Mouse (Mus musculus) kidney, postnatal 10 days (tissue): ENCODE data around the gene Gm11444.

Experiments
- DNase-seq: peaks from one replicate; pipeline ENCODE4 v3.0.0; 2021; ENCODE audit warnings: mixed read lengths

Gm11444 gene

DNA sequence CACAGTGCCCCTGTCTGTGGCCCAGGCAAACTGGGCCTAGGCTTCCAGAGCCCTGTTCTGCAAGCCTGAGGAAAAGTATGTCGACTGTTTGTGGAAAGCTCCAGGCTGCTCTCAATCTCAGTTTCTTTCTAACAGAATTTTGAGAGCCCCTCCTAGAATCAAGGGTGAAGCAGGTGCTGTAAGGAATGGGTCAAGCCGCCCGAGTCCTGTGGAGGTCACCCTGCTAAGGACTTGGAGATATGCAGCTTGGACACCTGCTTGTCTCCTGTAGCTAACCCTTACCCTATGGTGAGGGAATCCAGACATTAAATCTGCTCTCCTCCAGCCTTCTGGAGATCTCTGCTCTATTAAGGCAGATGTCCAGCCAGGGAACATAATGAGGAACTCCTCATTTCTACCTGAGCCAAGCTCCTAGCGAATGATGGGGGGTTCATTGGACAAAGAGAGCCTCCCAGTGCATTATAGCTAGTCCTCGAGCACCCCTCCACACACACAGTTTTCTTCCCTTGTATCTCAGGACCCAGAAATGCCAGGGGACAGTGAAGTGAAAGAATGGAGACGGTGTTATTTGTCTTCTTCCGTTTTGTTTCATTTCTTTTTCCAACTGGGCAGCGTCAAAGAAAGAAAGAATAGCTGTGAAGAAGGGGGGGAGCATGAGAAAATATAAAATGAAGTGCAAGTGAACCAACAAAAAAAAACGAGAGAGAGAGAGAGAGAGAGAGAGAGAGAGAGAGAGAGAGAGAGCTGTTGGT, 15.0 kb downstream of the Gm11444 start:
- DNase-seq, result peak; percentile 26

DNA sequence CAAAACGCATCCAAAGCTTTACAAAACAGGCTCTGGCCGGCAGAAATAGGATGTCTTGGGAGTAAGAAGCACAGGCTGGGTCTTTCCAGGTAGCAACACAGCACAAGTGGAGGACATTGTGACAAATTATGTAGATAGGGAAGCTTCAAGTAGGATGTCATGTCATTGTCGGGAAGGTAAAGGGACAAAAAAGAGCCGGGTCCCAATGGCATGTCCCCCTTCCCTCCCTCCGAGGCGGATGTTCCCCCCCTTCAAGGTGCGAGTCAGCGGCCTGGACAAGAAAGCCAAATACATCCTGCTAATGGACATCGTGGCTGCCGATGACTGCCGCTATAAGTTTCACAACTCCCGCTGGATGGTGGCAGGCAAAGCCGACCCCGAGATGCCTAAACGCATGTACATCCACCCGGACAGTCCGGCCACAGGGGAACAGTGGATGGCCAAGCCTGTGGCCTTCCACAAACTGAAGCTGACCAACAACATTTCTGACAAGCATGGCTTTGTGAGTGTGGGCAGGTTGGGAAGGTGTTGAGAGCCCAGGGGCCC, 15.7 kb downstream of the Gm11444 start:
- DNase-seq, result peak; percentile 49

DNA sequence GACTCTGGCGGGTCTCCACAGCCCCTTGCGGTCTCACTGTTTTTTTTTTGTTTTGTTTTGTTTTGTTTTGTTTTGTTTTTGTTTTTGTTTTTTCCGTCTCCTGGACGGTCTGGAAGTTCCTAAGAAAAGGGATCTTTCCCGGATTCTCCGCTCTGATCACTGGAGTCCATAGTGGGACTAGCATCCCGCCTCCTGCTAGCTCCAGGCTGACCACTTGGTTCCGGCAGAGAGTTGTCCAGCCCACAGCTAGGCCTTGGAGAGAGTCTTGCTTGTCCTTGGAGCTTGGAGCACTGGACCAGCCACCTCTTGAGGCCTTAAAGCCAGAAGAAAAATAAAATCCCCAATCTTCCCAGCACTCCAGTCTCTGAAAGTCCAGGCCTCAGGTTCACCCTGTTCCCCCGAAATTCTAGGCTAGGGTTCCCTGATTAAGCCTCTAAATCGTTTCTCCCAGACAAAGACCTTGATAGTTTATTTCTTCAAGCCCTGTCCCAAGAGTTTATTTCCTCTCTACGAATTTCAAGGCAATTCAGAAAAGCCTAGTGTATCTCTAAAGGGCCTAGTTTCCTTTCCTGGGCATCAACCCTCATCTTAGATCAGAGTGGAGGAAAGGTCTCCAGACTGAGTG, 16.3 kb downstream of the Gm11444 start:
- DNase-seq, result peak; percentile 60

DNA sequence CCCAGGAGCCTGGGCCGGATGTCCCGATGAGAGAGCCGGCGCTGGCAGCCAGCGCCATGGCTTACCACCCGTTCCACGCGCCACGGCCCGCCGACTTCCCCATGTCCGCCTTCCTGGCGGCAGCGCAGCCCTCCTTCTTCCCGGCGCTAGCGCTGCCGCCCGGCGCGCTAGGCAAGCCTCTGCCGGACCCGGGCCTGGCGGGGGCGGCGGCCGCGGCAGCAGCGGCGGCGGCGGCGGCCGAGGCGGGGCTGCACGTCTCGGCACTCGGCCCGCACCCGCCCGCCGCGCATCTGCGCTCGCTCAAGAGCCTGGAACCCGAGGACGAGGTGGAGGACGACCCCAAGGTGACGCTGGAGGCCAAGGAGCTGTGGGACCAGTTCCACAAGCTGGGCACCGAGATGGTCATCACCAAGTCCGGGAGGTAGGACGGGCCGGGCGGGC, 17.0 kb downstream of the Gm11444 start:
- peak; percentile 66 for DNase-seq

DNA sequence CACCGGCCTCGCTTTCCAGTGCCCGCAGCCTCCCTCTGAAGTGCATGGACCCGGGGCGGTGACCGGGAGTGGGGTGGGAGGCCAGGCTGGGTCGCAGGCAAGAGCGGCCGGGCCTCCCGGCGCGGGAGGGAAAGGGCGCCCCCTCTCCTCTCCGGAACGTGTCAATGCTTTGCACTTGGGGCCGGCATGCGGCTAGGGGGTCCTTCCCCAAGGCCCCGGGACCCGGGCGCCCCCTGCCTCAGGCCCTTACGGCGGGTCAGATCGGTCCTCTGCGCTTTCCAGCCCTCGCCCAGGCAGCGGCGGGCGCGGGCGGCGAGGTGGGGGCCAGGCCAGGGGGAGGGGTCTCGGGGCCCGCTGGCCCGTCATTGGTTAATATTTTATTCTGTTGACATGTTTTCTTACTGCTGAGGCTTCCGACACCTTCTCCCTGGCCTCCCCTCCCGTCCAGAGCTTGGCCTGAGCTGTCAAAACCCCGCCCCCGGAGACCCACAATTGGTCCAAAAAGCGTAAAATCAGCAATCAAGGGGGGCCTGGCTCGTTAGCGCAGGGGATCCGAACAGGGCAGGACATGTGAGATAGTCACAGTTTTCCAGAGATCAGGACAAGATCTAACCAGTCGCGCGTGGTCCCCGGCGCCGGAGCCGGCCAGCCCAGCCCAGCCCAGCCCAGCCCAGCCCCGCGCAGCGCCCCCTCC, 17.8 kb downstream of the Gm11444 start, which contains the start of gene Tbx2:
Gene Tbx2 (plus strand): TSS at position 321 of the 694 bp plus-strand sequence.
- DNase-seq, result peak; percentile 95

DNA sequence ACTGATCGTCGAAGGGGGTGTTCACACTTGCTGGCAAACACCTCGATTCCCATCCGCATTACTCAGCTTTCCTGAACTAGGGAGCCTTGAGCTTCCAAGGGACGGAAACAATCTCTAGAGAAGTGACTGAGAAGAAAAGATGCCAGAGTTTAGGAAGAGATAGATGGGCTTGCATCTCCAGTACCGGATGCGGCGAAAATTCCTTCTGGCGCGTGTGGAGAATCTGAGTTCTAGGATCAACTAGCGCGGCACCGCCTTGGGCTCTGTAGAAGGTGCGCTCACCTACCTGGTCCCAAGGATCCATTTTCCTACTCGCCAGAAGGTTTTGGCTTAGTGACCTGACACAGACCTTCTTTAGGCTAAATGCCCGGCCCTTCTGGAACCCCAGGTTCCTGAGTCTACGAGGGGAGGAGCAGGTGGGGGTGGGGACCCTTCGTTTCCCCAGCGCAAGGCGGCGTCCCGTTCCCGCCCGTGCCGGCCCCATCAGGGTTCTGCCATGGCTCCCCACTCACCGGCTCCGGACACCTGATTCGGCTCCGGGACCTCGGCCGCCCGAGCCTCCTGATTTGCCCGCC, 18.4 kb downstream of the Gm11444 start:
- DNase-seq, result peak; percentile 63

DNA sequence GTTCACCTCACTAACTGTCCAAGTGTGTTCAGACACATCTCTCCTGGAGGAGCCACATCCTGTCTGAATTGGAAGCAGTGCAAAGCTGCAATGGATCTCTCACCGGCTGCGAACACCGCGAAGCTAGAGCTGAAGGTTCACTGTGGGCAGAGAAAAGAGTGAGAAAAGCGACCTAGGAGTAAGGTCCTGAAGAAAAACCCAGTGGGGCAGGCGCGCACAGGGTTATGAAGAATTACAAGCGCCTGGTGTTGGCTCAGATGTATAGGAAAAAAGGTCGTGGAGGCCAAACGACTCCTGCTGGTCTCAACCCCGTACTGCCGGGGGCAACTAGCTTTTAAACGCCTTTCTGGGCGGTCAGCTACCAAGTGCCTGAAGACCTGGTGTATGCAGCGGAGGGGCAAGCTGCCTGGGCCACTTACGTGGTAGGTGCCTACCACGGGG, 19.2 kb downstream of the Gm11444 start:
- peak; percentile 66 for DNase-seq

DNA sequence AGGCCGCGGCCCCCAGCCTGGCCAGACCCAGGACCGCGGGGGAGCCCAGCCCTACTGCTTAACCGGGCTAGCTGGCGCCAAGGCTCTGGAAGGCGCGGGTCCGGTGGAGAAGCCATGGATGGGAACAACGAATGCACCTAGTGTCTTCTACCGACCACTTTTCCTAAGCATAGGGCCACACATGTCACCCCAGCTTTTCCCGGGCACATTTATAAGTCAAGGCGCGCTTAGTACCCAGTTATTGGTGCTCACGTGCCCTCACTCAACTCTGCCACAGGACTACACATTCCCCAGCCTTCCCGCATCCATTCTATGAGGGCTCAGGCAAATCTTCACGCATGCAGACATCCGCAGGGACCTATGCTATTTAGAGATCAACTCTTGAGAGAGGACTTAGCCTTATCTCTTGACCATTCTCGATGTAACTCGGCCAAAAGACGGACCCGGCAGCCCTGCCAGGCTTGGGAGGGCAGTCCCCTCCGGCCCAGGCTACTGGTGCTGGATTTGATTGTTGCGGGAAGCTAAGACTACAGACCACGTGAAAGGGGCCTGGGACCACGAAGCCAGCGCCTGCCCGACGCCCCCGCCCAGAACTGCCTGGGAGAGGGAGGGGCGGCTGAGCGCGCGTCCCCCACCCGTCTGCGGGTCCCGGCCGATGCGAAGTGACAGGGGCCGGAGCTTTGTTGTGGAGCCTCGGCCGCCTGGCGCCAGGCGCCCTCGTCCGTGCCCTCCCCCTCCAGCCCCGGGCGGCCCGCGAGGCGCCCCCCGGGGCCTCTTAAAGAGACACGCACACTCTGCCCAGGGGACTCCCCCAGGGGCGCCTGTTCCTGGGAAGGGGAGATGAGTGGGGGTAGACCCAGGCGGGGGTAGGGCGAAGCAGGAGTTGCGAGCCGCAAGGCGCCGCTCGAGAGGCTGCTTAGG, 20.4 kb downstream of the Gm11444 start:
- peak; percentile 73 for DNase-seq

DNA sequence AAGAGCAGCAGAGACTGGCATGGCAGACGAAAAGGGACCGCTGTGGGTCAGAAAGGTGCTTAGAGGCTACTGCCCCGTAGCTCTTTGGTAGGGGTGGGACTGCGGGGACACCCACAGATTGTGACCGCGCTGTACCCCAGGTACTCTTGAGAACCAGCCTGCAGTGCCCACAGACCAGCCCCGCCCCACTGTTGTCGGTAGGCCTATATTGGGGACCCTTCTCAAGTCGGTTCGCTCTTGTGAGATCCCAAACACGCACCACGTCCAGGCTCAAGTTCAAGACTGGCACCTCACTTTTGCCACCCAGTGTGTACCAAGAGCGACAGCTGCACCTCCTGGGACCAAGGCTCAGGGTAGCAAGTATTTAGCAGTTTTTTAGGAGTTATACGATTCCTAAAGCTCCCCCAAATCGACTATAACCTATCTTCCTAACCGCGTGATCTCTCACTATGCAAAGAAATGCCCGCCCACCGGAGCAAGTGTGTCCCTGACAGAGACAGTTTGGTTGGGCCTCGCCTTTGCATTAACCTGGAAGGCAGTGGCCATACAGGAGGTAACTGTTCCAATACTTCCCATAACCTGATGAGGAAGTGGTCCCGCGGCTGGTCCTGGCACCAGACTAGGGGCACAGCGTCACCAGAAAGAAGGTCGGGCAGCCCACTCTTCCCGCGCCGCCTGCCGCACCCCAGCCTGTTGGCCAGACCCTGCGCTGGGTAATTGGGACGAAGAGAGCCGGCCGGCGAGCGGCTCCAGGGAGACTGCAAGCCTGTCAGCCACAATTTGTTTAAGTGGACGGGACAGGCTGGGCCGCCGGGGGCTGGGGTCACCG, 21.2 kb downstream of the Gm11444 start:
- DNase-seq, result peak; percentile 59

DNA sequence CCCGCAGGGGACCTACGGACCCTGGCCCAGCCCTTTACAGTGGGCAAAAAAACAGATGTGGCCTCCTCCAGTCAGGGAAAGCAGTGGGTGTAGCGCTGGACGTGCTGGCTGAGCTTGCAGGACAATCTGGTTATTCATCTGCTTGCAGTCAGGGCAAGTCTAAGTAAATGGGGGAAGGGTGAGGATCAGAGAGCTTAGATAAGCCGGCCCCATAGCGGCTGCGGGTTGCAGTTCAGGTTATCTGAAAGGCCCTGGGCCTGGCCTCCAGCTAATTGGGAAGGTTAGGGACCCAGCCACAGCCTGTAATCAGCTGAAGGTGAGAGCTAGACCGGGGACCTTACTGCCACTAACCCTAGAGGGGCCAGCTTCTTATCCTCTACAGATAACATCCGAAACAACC, 22.8 kb downstream of the Gm11444 start:
- peak; percentile 56 for DNase-seq

DNA sequence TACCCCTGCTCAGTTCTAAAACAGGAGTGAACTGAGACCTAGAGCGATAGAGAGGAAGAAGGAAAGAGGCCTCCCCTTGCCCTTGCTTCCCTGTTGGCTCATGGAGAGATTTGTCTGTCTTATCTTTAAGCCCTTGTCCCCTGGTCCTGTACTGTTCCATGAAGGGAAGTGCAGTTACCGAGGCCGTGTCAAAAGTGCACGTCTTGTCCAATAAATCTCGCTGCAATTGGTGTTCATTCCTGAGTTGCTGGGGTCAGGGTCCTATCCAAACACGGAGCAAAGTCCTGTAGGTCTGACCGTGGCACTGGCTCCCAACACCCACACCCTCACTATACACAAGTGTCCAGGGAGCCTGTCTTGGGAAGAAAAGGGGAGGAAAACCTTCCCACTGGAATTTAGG, 24.3 kb downstream of the Gm11444 start:
- peak; percentile 56 for DNase-seq

DNA sequence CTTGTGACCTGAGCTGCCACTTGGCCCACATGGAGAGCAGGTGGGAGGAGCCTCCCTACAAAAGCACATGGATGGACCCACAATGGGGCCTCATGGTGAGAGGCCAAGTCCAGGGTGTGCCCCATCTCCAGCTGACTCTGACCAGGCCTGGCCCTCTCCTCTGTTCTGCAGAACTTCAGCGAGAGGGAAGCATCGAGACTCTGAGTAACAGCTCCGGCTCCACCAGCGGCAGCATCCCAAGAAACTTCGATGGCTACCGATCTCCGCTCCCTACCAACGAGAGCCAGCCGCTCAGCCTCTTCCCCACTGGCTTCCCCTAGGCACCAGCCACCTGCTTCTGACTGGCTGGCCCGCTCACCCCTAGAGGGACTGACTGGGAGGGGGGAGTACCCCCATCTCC, 25.1 kb downstream of the Gm11444 start:
- DNase-seq, result no peak

DNA sequence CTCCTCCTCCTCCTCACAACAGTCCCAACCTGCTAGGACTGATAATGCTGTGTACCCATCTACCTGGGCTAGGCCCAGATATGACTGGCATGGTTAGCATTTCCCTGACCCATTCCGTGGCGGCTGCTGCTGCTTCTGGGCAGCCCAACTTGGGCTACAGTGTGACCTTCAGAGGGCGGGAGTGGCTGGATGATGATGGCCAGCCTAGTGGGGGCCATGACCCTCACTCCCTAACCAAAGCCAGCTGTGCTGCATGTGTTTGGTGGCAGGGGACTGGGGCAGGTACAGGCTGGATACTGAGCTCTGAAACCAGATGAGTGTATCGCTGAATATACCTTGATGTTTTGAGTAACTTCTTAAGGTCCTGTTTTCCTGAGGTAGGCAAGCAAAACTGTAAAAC, 26.3 kb downstream of the Gm11444 start:
- no peak for DNase-seq

DNA sequence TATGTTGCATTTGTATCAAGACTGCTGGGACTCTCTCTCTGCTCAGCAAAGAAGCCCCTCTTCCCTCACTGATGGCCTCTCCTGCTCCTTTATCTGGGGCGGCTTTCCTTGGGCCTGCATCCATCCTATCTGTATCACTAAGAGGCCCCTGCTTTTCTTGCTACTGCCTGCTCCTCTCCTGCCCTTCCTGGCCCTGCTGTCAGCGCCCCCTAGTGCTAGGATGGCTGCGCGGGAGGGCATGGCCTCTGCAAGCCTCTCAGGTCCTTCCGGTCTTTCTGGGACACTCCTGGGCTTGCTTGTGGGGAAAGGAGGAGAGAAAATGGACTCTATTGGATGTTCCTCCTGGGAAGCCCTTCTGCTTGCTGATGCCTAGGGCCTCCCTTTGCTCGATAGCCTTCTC, 27.0 kb downstream of the Gm11444 start:
- peak; percentile 92 for DNase-seq

DNA sequence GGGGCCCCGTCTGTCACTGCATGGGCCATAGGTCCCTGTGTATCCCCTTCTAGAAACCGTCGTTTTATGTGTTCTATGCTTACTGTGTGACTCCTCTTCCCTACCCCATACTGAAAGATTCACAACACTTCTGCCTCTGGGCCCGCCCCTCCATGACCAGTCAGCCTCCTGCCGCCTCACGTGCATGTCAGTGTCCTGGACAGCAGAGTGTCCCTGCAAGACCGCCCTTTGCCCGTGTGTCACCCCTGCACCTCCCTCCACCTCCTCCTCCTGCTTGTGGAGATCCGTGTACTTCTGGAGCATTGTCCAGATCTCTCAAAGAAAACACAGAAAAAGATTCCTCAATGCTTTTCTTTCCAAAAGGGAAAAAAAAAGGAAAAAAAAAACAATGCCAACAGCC, 28.5 kb downstream of the Gm11444 start:
- peak; percentile 39 for DNase-seq

DNA sequence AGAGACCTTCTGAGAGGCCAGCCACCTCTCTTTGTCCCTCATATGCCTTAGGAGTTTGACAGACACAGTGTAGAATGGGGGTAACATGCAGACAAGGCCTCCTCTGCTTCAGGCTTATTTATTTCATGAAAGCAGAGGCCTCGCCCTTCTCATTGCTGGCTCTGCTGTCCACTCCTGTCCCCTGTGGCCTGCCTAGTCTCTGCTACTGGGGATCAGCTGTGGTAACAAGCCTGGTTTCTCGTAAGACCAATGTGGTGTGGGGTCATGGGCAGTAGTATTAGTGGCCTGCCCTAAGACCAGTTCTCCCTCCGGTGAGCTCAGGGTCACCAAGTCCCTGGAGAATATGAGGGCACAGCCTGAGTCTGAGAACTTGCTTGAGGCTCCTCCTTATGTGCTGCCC, 29.2 kb downstream of the Gm11444 start:
- no peak for DNase-seq

DNA sequence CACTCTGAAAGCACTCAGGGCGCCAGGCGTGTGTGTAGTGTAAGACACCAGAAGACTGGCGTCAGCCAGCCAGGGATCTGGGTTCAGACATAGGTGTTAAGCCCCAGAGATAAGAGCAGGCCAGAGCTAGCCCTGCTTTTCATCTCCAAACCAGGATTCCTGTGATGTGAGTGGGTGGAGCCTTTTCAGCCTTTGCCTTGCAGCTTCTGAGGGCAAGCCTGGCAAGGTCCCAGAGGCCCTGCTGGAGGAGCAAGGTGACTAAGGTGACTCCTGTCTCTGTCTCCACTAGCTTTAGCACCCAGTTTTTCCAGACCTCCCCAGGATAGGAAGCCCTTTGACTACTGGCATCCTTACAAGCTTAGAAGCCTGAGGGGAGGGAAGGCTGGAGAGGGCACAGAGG, 31.7 kb downstream of the Gm11444 start:
- DNase-seq, result peak; percentile 61

DNA sequence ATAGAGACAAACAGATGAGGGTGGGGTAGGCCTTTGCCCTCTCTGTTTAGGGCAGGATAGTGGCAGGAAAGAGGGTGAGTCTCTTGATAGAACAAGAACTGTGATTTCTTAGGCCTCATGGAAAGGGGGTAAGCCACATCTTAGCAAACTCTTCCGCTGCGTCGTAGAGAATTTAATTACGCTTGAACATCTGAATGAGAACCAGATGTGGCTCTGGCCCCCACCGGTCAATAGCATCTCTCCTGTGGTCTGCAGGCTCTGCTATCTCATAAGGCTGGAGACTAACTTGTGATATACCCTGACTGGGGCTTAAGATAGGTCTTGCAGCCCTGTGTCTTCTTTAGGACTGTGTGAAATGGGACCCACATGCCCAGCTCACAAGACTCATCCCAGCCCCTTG, 33.7 kb downstream of the Gm11444 start:
- no peak for DNase-seq

DNA sequence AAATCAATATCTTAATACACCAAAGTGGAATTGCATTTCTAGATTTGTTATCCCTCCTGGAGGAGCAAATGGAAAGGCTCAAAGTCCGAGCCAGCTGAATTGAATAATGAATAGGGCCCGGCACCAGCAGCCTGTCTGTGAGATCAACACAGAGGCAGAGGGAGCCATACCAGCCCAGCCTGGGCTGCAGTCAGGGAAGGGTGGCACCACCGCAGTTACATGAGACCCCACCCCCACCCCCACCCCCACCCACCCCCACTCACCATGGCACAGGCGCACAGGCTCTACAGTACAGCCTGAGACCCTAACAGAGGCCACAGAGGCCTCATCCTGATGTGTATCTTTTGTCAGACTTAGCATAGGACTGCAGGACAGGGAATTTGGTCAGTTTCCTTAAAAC, 35.5 kb downstream of the Gm11444 start:
- DNase-seq, result no peak

DNA sequence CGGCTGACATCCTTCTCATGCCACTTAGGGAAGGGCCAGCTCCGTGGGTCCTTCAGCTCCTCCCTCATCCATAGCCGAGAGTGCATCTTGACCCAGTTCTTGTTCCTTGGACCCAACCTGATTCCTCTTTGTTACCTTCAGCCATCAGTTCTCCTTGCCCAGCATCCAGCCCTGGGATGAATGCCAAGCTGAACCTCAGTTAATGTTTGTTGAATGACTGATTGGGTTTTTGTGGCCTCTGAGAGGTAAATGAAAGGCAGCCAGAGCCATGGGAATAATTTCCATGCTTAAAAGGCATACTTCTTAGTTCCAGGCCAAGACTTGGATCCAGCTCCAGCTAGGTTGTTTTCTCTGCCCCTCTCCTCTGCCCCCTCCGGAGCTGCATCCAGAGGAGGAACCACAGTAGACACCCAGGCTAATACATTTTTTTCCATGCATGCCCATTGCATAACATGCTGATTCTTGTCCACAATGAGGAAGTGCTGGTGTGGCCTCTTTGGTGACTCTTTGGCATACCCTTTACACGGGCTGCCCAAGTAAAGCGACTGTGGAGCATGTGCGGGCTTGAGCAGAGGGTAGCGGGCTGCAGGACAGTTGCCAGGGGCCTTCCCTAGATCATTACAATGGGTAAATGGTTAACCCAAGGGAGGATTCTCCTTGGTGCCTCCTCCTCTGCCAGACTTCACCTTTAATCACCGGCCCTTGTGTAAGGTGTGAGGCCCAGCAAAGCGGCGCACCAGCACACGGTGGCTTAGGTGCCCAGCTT, 37.7 kb downstream of the Gm11444 start:
- DNase-seq, result peak; percentile 76
